Mouse (Mus musculus) liver, embryonic 15.5 days (tissue): ENCODE results near the gene Ppp2r3c. TPM values are rescaled to one million over a fixed set of nuclear protein-coding genes. Genes with fewer than 3 reads are reported as not detected.
"Not testable (repeated sequence)": the region's sequence is repeated elsewhere in the genome, so short reads cannot be mapped to it uniquely, and the experiment has no call there.

Experiments
- ATAC-seq: fragments of 200-750 bp; cut with Nextera tagmentation; 2 replicates; pipeline ENCODE4 v1.8.0; 2017; ENCODE audit warnings: moderate number of reproducible peaks, mild to moderate bottlenecking, moderate library complexity; ENCODE audit not compliant: insufficient read depth
- H3K27ac ChIP-seq: fragments of 300-500 bp; sonication (generic); replicated peaks from 2 replicates; pipeline ENCODE4 v1.5.1; 2015; ENCODE audit warnings: mild to moderate bottlenecking, inconsistent platforms
- H3K27me3 ChIP-seq: fragments of 300-500 bp; sonication (generic); 2 replicates; pipeline ENCODE4 v1.6.1; 2015; ENCODE audit warnings: mild to moderate bottlenecking, inconsistent platforms
- H3K36me3 ChIP-seq: fragments of 300-500 bp; sonication (generic); replicated peaks from 2 replicates; pipeline ENCODE4 v1.6.1; 2015; ENCODE audit warnings: moderate library complexity, mild to moderate bottlenecking, inconsistent platforms
- H3K4me1 ChIP-seq: fragments of 300-500 bp; sonication (generic); replicated peaks from 2 replicates; pipeline ENCODE4 v1.6.1; 2015; ENCODE audit warnings: inconsistent platforms
- H3K4me2 ChIP-seq: fragments of 300-500 bp; sonication (generic); 2 replicates; pipeline ENCODE4 v1.6.1; 2015; ENCODE audit warnings: moderate library complexity, mild to moderate bottlenecking, inconsistent platforms
- H3K4me3 ChIP-seq: fragments of 300-500 bp; sonication (generic); replicated peaks from 2 replicates; pipeline ENCODE4 v1.5.1; 2015; ENCODE audit warnings: mild to moderate bottlenecking, inconsistent platforms
- H3K9ac ChIP-seq: fragments of 300-500 bp; sonication (generic); 2 replicates; pipeline ENCODE4 v1.6.1; 2015; ENCODE audit warnings: moderate library complexity, mild to moderate bottlenecking, inconsistent platforms
- H3K9me3 ChIP-seq: fragments of 300-500 bp; sonication (generic); replicated peaks from 2 replicates; pipeline ENCODE4 v1.6.1; 2016; ENCODE audit warnings: inconsistent platforms
- WGBS: fragments of 180-500 bp; shearing (Covaris S2); methylation state at CpG from one replicate; pipeline ENCODE4 v1.1.7; 2015; ENCODE audit warnings: mixed read lengths; ENCODE audit not compliant: insufficient replicate concordance; 5-methylcytosine and 5-hydroxymethylcytosine counted together
- polyA plus RNA-seq: library from polyadenylated mRNA; unstranded; fragments of >200 nt; fragmentation: Nextera tagmentation; extraction: Ambion mirVana; gene quantifications from 2 replicates; pipeline ENCODE4 v1.2.1, GENCODE M21; 2015

Ppp2r3c gene
- polyA plus RNA-seq, 1 experiment from 2014 or later, result 4.9 TPM

DNA sequence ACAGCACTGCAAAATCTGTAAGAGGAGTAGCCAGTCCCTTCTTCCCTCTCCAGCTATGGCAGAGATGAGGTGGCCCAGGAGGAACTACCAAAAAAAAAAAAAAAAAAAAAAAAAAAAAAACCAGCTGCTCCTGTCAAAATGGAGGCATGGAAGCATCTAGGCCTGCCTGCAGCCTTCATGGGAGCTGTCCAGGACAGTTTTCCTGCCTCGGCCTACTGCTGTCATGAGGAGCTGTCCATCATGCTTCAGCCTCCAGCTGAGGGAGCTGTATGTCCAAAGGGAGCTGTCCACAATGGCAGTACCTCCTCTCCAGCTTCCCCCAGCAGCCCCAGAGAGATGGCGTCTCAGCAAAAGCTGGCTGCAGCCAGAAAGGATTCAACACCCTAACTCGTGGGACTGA, 30.6 kb downstream of the Ppp2r3c start:
- Histone ChIP-seq H3K9ac (no peak overlapping the region), H3K9me3 (no peaks in the 10 kb centered on the region), H3K27me3 (no peaks in the 10 kb centered on the region), H3K4me3 (no peak overlapping the region), H3K4me2 (no peak overlapping the region), H3K4me1 (no peaks in the 10 kb centered on the region), H3K27ac (no peak overlapping the region), H3K36me3 (no peaks in the 10 kb centered on the region)
- 63% methylated on average over 3 of the region's 3 CpGs for whole genome bisulfite sequencing
- ATAC-seq, result no peak

DNA sequence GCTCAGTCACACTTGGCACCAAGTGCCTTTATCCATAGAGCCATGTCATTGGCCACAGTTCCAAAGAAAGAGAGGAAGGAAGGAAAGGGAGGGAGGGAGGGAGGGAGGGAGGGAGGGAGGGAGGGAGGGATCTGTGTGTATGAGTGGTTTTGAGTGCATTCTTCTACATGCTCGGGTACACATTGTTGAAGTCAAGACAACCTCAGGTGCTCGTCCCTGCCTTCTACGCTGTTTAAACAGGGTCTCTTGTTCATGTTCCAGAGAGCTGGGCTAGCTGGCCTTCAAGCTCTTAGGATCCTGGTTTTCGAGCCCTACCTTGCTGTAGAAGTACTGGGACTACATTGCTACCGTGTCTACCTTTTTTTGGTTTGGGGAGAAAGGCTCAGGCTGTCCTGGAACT, 39.4 kb downstream of the Ppp2r3c start:
- H3K4me1 ChIP-seq, H3K9ac ChIP-seq, ATAC-seq, H3K27ac ChIP-seq, H3K9me3 ChIP-seq, H3K4me3 ChIP-seq, H3K4me2 ChIP-seq, H3K27me3 ChIP-seq: not testable (repeated sequence)
- H3K36me3 ChIP-seq, result peaks cover 12% of the 10 kb centered on the region
- WGBS, result no CpG with 5 or more reads among the region's 5 CpGs

DNA sequence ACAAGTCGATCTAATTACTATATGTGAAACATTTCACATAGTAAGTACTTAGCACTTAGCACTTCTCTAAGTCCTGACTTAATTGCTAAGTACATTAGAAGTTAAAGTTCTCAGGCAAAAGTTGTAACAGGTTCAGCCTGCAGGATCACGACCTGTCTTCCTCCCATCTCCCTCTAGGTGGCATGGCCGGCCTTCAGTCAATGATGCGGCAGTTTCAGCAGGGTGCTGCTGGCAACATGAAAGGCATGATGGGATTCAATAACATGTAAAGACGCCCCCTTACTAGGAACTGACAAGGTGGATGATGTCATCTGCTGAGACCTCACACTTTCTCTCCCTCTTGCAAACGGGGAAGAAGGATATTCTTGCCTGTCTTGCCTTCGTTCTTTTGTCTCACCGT, 40.8 kb downstream of the Ppp2r3c start:
- H3K36me3 ChIP-seq, result peaks cover 23% of the 10 kb centered on the region
- H3K4me2 ChIP-seq, H3K27ac ChIP-seq, ATAC-seq, H3K4me3 ChIP-seq, H3K9me3 ChIP-seq, H3K9ac ChIP-seq, H3K27me3 ChIP-seq, H3K4me1 ChIP-seq: not testable (repeated sequence)
- WGBS, result no CpG with 5 or more reads among the region's 8 CpGs

DNA sequence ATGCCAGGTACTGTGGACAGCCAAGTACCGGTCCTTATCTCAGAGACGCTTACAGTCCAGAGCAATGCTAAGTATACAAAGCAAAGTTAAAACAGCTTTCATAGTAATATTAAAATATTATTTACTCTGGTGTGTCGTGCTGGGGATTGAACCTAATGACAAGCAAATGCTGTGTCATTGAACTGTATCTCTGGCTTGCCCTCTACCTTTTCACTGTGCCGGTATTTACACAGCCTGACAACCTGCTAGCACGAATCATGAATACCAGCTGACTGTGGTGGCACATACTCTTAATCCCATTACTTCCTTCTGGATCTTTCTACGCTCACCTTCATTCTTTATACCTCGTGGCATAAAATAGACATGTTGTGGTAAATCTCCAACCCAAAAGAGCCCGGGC, 60.6 kb downstream of the Ppp2r3c start:
- not testable (repeated sequence) for H3K9me3 ChIP-seq, H3K36me3 ChIP-seq, H3K4me3 ChIP-seq, ATAC-seq, H3K4me2 ChIP-seq, H3K27ac ChIP-seq, H3K27me3 ChIP-seq, H3K4me1 ChIP-seq, H3K9ac ChIP-seq
- no CpG with 5 or more reads among the region's 8 CpGs for WGBS

DNA sequence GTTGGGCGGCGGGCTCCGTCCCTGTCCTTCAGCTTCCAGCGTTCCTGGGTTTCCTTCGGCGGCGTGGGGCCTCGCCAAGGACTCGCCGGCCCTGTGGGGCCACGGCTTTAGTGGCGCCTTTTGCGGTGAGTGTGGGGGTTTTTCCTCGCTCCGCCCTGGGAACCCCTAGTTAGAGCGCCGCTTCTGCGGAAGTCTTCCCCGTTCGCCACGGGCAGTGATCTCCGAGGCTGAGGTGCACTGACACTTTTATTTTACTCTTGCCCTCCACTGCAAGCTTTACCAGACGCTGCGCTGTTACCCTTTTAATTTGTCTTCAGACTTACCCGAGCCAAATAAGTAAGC, 72.3 kb downstream of the Ppp2r3c start:
- H3K4me2 ChIP-seq, result peak overlapping the region; percentile 45
- H3K36me3 ChIP-seq, H3K27me3 ChIP-seq, H3K4me1 ChIP-seq, H3K9me3 ChIP-seq: not testable (repeated sequence)
- under 1% methylated on average over 12 of the region's 25 CpGs for WGBS
- peak overlapping the region; percentile 55 for H3K4me3 ChIP-seq
- H3K27ac ChIP-seq, result 0 out of 2 replicates have a peak overlapping the region, but pooled peaks have one; percentile 74
- 0 out of 2 replicates have a peak overlapping the region, but pooled peaks have one; percentile 40 for H3K9ac ChIP-seq
- ATAC-seq, result peak; percentile 31

DNA sequence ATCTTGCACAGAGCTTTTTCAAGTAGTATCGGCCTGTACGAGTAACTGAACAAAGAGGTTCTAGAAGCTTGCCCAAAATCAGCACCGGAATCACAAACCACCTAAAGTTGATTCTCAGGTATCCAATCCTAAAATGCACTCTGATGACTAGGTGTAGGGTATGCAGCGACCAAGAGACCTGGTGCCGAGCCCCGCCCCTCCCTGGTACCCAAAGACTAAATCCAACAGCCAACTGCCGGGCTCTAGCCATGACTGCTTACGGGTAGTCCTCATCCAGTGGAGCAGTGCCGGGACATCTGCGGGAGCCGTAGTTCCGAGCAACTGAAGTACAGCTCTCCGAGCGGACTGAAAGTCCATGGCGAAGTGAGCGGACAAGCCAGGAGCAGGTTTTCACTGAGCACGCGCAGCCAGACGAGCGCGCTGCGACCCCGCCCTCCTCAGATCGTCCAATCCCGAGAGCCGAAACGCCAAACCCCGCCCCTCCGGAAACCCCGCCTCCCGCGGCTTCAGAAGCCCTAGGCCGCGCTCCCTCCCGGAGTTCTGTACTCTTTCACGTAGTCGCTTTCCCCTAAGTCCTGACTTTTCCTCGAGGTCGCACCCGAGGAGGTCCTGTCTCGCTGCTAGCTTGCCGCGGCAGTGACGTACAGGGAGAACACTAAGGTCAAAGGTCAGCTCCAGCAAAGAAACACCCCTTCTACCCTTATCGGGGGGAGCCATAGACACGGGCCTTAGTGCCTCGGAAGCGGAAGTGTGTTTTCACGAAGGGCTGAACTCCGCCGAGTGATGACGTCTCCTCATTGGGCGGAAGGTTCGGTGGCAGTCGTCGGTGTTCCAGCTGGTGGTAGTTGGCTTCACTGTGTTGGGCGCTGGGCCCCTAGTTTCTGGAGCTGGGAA, 72.9 kb downstream of the Ppp2r3c start, which contains the start of gene Srp54c:
Gene Srp54c (plus strand): TSS at position 543 of the 894 bp plus-strand sequence.
- H3K27me3 ChIP-seq, H3K36me3 ChIP-seq, H3K9me3 ChIP-seq, H3K4me1 ChIP-seq: not testable (repeated sequence)
- H3K27ac ChIP-seq, result 0 out of 2 replicates have a peak within 1 kb of the TSS, but pooled peaks have one; percentile 74
- ATAC-seq, result peak; percentile 97
- H3K4me2 ChIP-seq, result peak within 1 kb of the TSS; percentile 45
- 0 out of 2 replicates have a peak within 1 kb of the TSS, but pooled peaks have one; percentile 40 for H3K9ac ChIP-seq
- WGBS, result no CpG with 5 or more reads among the region's 57 CpGs
- peak within 1 kb of the TSS; percentile 55 for H3K4me3 ChIP-seq

Other genes starting within 250 kb of the Ppp2r3c start
- 30.8 and 31.5 TPM in 2 replicates for gene 2700097O09Rik, start 222.9 kb downstream of the Ppp2r3c start, polyA plus RNA-seq
- 70.0 and 77.5 TPM in 2 replicates for gene Srp54a, start 222.7 kb downstream of the Ppp2r3c start, polyA plus RNA-seq
- gene Fam177a, start 178.5 kb downstream of the Ppp2r3c start, polyA plus RNA-seq, result 7.6 and 7.8 TPM in 2 replicates
- gene Srp54b, start 147.9 kb downstream of the Ppp2r3c start, polyA plus RNA-seq, result 22.8 and 25.2 TPM in 2 replicates
- 0.64 and 0.66 TPM in 2 replicates for gene 1700047I17Rik2, start 103.4 kb downstream of the Ppp2r3c start, polyA plus RNA-seq
- 27.1 and 31.4 TPM in 2 replicates for gene Srp54c, start 72.8 kb downstream of the Ppp2r3c start, polyA plus RNA-seq
- gene 1110008L16Rik, start 3.4 kb downstream of the Ppp2r3c start, polyA plus RNA-seq, result 5.9 and 6.1 TPM in 2 replicates
- 185 and 190 TPM in 2 replicates for gene Psma6, start 81.2 kb upstream of the Ppp2r3c start, polyA plus RNA-seq
- 22.9 and 24.4 TPM in 2 replicates for gene Nfkbia, start 189.6 kb upstream of the Ppp2r3c start, polyA plus RNA-seq